Mouse (Mus musculus) lung, embryonic 15.5 days (tissue): Measurements from ENCODE around the gene Gm1979. TPM values are rescaled to one million over a fixed set of nuclear protein-coding genes. Genes with fewer than 3 reads are reported as not detected.
A peak's percentile ranks its signal among the peaks of the same experiment; 100 is the strongest.
"Not testable (repeated sequence)": the region's sequence is repeated elsewhere in the genome, so short reads cannot be mapped to it uniquely, and the experiment has no call there.

Experiments
- ATAC-seq: fragments of 200-750 bp; cut with Nextera tagmentation; 2 replicates; pipeline ENCODE4 v1.8.0; 2017; ENCODE audit warnings: moderate number of reproducible peaks, borderline replicate concordance; ENCODE audit not compliant: low FRiP score, low TSS enrichment; ENCODE audit errors: extremely low read depth
- H3K27ac ChIP-seq: fragments of 300-500 bp; sonication (generic); 2 replicates; pipeline ENCODE4 v1.5.1; 2015; ENCODE audit warnings: moderate library complexity, mild to moderate bottlenecking, inconsistent platforms
- H3K27me3 ChIP-seq: fragments of 300-500 bp; sonication (generic); 2 replicates; pipeline ENCODE4 v1.6.1; 2015; ENCODE audit warnings: inconsistent platforms
- H3K36me3 ChIP-seq: fragments of 300-500 bp; sonication (generic); 2 replicates; pipeline ENCODE4 v1.6.1; 2015; ENCODE audit warnings: inconsistent platforms
- H3K4me1 ChIP-seq: fragments of 300-500 bp; sonication (generic); 2 replicates; pipeline ENCODE4 v1.6.1; 2015; ENCODE audit warnings: inconsistent platforms
- H3K4me2 ChIP-seq: fragments of 300-500 bp; sonication (generic); 2 replicates; pipeline ENCODE4 v1.6.1; 2015; ENCODE audit warnings: inconsistent platforms, mild to moderate bottlenecking, moderate library complexity
- H3K4me3 ChIP-seq: fragments of 300-500 bp; sonication (generic); 2 replicates; pipeline ENCODE4 v1.5.1; 2015; ENCODE audit warnings: mild to moderate bottlenecking, inconsistent platforms
- H3K9ac ChIP-seq: fragments of 300-500 bp; sonication (generic); 2 replicates; pipeline ENCODE4 v1.6.1; 2015; ENCODE audit warnings: inconsistent platforms
- H3K9me3 ChIP-seq: fragments of 300-500 bp; sonication (generic); 2 replicates; pipeline ENCODE4 v1.6.1; 2016; ENCODE audit warnings: inconsistent platforms
- WGBS: fragments of 180-500 bp; shearing (Covaris S2); methylation state at CpG from one replicate; pipeline ENCODE4 v1.1.7; 2015; 5-methylcytosine and 5-hydroxymethylcytosine counted together
- polyA plus RNA-seq: library from polyadenylated mRNA; unstranded; fragments of >200 nt; fragmentation: Nextera tagmentation; extraction: Ambion mirVana; gene quantifications from 2 replicates; pipeline ENCODE4 v1.2.1, GENCODE M21; 2015

Gm1979 gene
- 0.09 TPM in 1 of 2 replicates, not detected in the other for polyA plus RNA-seq

- 90% methylated on average over 1 of the region's 2 CpGs for WGBS
- not testable (repeated sequence) for H3K27ac ChIP-seq, H3K9ac ChIP-seq, H3K4me2 ChIP-seq, H3K27me3 ChIP-seq, H3K36me3 ChIP-seq, H3K4me1 ChIP-seq, H3K9me3 ChIP-seq, ATAC-seq, H3K4me3 ChIP-seq
Measured at GRCm38 (mm10) chr5:26004698-26005097, at the start of gene Gm1979. Gene Gm1979 (minus strand): TSS chr5:26004798.

GRCm38 (mm10) chr5:26039458-26039857 lies 34.9 kb upstream of the Gm1979 start, which contains the start of gene Speer4a:
Gene Speer4a (minus strand): TSS chr5:26039558.
- not testable (repeated sequence) for H3K27ac ChIP-seq, H3K4me1 ChIP-seq, H3K9me3 ChIP-seq, H3K4me2 ChIP-seq, H3K9ac ChIP-seq, ATAC-seq, H3K4me3 ChIP-seq, H3K36me3 ChIP-seq, H3K27me3 ChIP-seq
- WGBS: 76% methylated on average over 2 of the region's 2 CpGs

- H3K4me3 ChIP-seq, H3K9me3 ChIP-seq, ATAC-seq, H3K36me3 ChIP-seq, H3K4me2 ChIP-seq, H3K27ac ChIP-seq, H3K9ac ChIP-seq, H3K4me1 ChIP-seq, H3K27me3 ChIP-seq: not testable (repeated sequence)
- WGBS: no CpG with 5 or more reads among the region's 3 CpGs
Measured at GRCm38 (mm10) chr5:26022816-26023215, 18.2 kb upstream of the Gm1979 start, which contains the start of gene Gm5862. Gene Gm5862 (minus strand): TSS chr5:26022916.

- H3K36me3 ChIP-seq, H3K9me3 ChIP-seq, H3K9ac ChIP-seq, H3K27ac ChIP-seq, H3K4me3 ChIP-seq, H3K27me3 ChIP-seq, H3K4me1 ChIP-seq, H3K4me2 ChIP-seq: not testable (repeated sequence)
- WGBS: 46% methylated on average over 7 of the region's 7 CpGs
- 0 out of 2 replicates have a peak, but pooled peaks have one; percentile 23 for ATAC-seq
Measured at GRCm38 (mm10) chr5:26007697-26008096, 3.1 kb upstream of the Gm1979 start.

- WGBS: 14% methylated on average over 45 of the region's 45 CpGs
- not testable (repeated sequence) for H3K36me3 ChIP-seq, H3K4me1 ChIP-seq, H3K27me3 ChIP-seq, H3K9me3 ChIP-seq, H3K9ac ChIP-seq, H3K27ac ChIP-seq
- peak overlapping the region; percentile 2 for H3K4me3 ChIP-seq
- peak; percentile 80 for ATAC-seq
- H3K4me2 ChIP-seq: peak overlapping the region; percentile 35
Measured at GRCm38 (mm10) chr5:26006937-26007695, 2.5 kb upstream of the Gm1979 start.

- H3K36me3 ChIP-seq, H3K9me3 ChIP-seq, H3K4me3 ChIP-seq, H3K9ac ChIP-seq, H3K4me2 ChIP-seq, H3K4me1 ChIP-seq, ATAC-seq, H3K27me3 ChIP-seq, H3K27ac ChIP-seq: not testable (repeated sequence)
- no CpG with 5 or more reads among the region's 3 CpGs for WGBS
Measured at GRCm38 (mm10) chr5:25988550-25988949, 16.0 kb downstream of the Gm1979 start, which contains the start of gene Gm21698. Gene Gm21698 (minus strand): TSS chr5:25988650.

GRCm38 (mm10) chr5:25972563-25972962 lies 32.0 kb downstream of the Gm1979 start, which contains the start of gene Gm21680:
Gene Gm21680 (minus strand): TSS chr5:25972663.
- no CpG with 5 or more reads among the region's 2 CpGs for WGBS
- H3K36me3 ChIP-seq, ATAC-seq, H3K27me3 ChIP-seq, H3K4me1 ChIP-seq, H3K4me3 ChIP-seq, H3K4me2 ChIP-seq, H3K27ac ChIP-seq, H3K9ac ChIP-seq, H3K9me3 ChIP-seq: not testable (repeated sequence)

GRCm38 (mm10) chr5:25957050-25957449 lies 47.5 kb downstream of the Gm1979 start:
- not testable (repeated sequence) for H3K9me3 ChIP-seq, H3K4me1 ChIP-seq, H3K27me3 ChIP-seq, H3K36me3 ChIP-seq, H3K4me3 ChIP-seq, ATAC-seq, H3K27ac ChIP-seq, H3K9ac ChIP-seq, H3K4me2 ChIP-seq
- 48% methylated on average over 17 of the region's 17 CpGs for WGBS

- H3K4me1 ChIP-seq, H3K4me3 ChIP-seq, H3K9ac ChIP-seq, H3K36me3 ChIP-seq, H3K27ac ChIP-seq, H3K4me2 ChIP-seq, ATAC-seq, H3K9me3 ChIP-seq, H3K27me3 ChIP-seq: not testable (repeated sequence)
- 18% methylated on average over 32 of the region's 32 CpGs for WGBS
Measured at GRCm38 (mm10) chr5:25956611-25957010, 48.0 kb downstream of the Gm1979 start.

GRCm38 (mm10) chr5:25954317-25954716 lies 50.3 kb downstream of the Gm1979 start, which contains the start of gene Gm21671:
Gene Gm21671 (minus strand): TSS chr5:25954417.
- H3K4me1 ChIP-seq, H3K4me3 ChIP-seq, H3K4me2 ChIP-seq, H3K9ac ChIP-seq, H3K27ac ChIP-seq, H3K9me3 ChIP-seq, H3K36me3 ChIP-seq, H3K27me3 ChIP-seq, ATAC-seq: not testable (repeated sequence)
- 64% methylated on average over 2 of the region's 2 CpGs for WGBS
